Mouse (Mus musculus) ES-Bruce4 (cell line): ENCODE measurements around the gene Srgap1.

Source experiments
- CTCF ChIP-seq: IDR thresholded peaks from one replicate; pipeline ENCODE4 v1.8.1; 2011; ENCODE audit warnings: low read depth, low read length
- POLR2A ChIP-seq: IDR thresholded peaks from one replicate; pipeline ENCODE4 v1.8.1; 2011; ENCODE audit warnings: low read length; ENCODE audit not compliant: insufficient read depth

- TF ChIP-seq CTCF = no peak
- no peak for TF ChIP-seq POLR2A
These were observed 83.0 kb downstream of the Srgap1 start for GRCm38 (mm10) chr10:121964114-121964513.
